Mouse (Mus musculus): ENCODE measurements around the gene Capn8. TPM values are rescaled to one million over a fixed set of nuclear protein-coding genes. Genes with fewer than 3 reads are reported as not detected.

The Capn8 gene
- polyA plus RNA-seq (2017; shearing (Covaris generic)): 1 to 10 TPM in 1 of 2 experiments, under 1 TPM in 1; 0.14 to 2.0 TPM

GRCm38 (mm10) chr1:182564408-182565120 is at the start of gene Capn8:
Capn8 (plus strand) TSS chr1:182565007.

GRCm38 (mm10) chr1:182516758-182517676 is 47.8 kb upstream of the Capn8 start, which contains the start of gene Capn2:
Capn2 (minus strand) TSS chr1:182517608.

Other genes with a start within 250 kb of the Capn8 start
- gene Fbxo28, start 223.4 kb upstream of the Capn8 start, polyA plus RNA-seq (2017; shearing (Covaris generic)): 10 to 100 TPM; 56.1 to 70.5 TPM
- 10 to 100 TPM; 18.8 to 32.8 TPM for gene Trp53bp2, start 155.8 kb upstream of the Capn8 start, polyA plus RNA-seq (2017; shearing (Covaris generic))
- 100 to 1,000 TPM; 147 to 155 TPM for gene Capn2, start 47.4 kb upstream of the Capn8 start, polyA plus RNA-seq (2017; shearing (Covaris generic))
- under 1 TPM in 1 of 2 experiments, not detected in 1; 0.32 TPM for gene Ccdc185, start 184.2 kb downstream of the Capn8 start, polyA plus RNA-seq (2017; shearing (Covaris generic))
- gene Susd4, start 198.9 kb downstream of the Capn8 start, polyA plus RNA-seq (2017; shearing (Covaris generic)): 1 to 10 TPM; 2.3 to 5.7 TPM

All from inflammation-experienced regulatory T-cells (primary cell).